Mouse (Mus musculus): ENCODE data around the gene Larp4b. TPM values are rescaled to one million over a fixed set of nuclear protein-coding genes. Genes with fewer than 3 reads are reported as not detected.

Gene Larp4b
- polyA plus RNA-seq, 1 experiment from 2014 or later = 32.1 TPM

GRCm38 (mm10) chr13:9094186-9094980 is 702 bp downstream of the Larp4b start:
- Histone ChIP-seq H3K36me3 (no peaks in the 10 kb centered on the region), H3K9me3 (no peaks in the 10 kb centered on the region), H3K4me3 (peak overlapping the region; percentile 100), H3K27ac (peak overlapping the region; percentile 97), H3K4me1 (peaks cover 12% of the 10 kb centered on the region; the same call in 1 of the 2 replicates), H3K27me3 (ENCODE audit: insufficient read depth, poor library complexity, severe bottlenecking) (no peaks in the 10 kb centered on the region)
- DNase-seq (ENCODE audit: low spot score) = peak; percentile 86
- under 1% methylated on average over 56 of the region's 63 CpGs for WGBS

GRCm38 (mm10) chr13:9099289-9099688 is 5.6 kb downstream of the Larp4b start:
- H3K4me3 ChIP-seq = no peak overlapping the region
- WGBS = 83% methylated on average over 5 of the region's 5 CpGs
- no peaks in the 10 kb centered on the region for H3K9me3 ChIP-seq
- H3K27me3 ChIP-seq (ENCODE audit: insufficient read depth, poor library complexity, severe bottlenecking) = no peaks in the 10 kb centered on the region
- no peak overlapping the region for H3K27ac ChIP-seq
- DNase-seq (ENCODE audit: low spot score) = no peak
- no peaks in the 10 kb centered on the region for H3K36me3 ChIP-seq
- H3K4me1 ChIP-seq = peaks cover 12% of the 10 kb centered on the region; the same call in 1 of the 2 replicates

- Histone ChIP-seq H3K9me3 (no peaks in the 10 kb centered on the region), H3K27ac (no peak overlapping the region), H3K36me3 (no peaks in the 10 kb centered on the region), H3K4me1 (peaks cover 8% of the 10 kb centered on the region; the same call in 1 of the 2 replicates), H3K4me3 (no peak overlapping the region), H3K27me3 (ENCODE audit: insufficient read depth, poor library complexity, severe bottlenecking) (no peaks in the 10 kb centered on the region)
- WGBS = 95% methylated on average over 2 of the region's 2 CpGs
- no peak for DNase-seq (ENCODE audit: low spot score)
These were observed 6.8 kb downstream of the Larp4b start for GRCm38 (mm10) chr13:9100517-9100916.

- 77% methylated on average over 5 of the region's 5 CpGs for WGBS
- Histone ChIP-seq H3K4me3 (no peak overlapping the region), H3K9me3 (no peaks in the 10 kb centered on the region), H3K4me1 (peaks cover 4% of the 10 kb centered on the region), H3K27ac (no peak overlapping the region), H3K36me3 (no peaks in the 10 kb centered on the region), H3K27me3 (ENCODE audit: insufficient read depth, poor library complexity, severe bottlenecking) (no peaks in the 10 kb centered on the region)
- no peak for DNase-seq (ENCODE audit: low spot score)
These were observed 12.6 kb downstream of the Larp4b start for GRCm38 (mm10) chr13:9106246-9106645.

- Histone ChIP-seq H3K4me1 (peaks cover 4% of the 10 kb centered on the region), H3K27ac (no peak overlapping the region), H3K27me3 (ENCODE audit: insufficient read depth, poor library complexity, severe bottlenecking) (no peaks in the 10 kb centered on the region), H3K36me3 (no peaks in the 10 kb centered on the region), H3K4me3 (no peak overlapping the region), H3K9me3 (no peaks in the 10 kb centered on the region)
- 65% methylated on average over 2 of the region's 2 CpGs for WGBS
- no peak for DNase-seq (ENCODE audit: low spot score)
These were observed 13.5 kb downstream of the Larp4b start for GRCm38 (mm10) chr13:9106992-9107858.

GRCm38 (mm10) chr13:9113735-9114134 is 20.1 kb downstream of the Larp4b start:
- Histone ChIP-seq H3K27me3 (ENCODE audit: insufficient read depth, poor library complexity, severe bottlenecking) (no peaks in the 10 kb centered on the region), H3K27ac (no peak overlapping the region), H3K4me1 (peaks cover 15% of the 10 kb centered on the region; the same call in 1 of the 2 replicates), H3K36me3 (peaks cover 3% of the 10 kb centered on the region; the same call in 1 of the 2 replicates), H3K9me3 (no peaks in the 10 kb centered on the region), H3K4me3 (no peak overlapping the region)
- WGBS = 90% methylated on average over 3 of the region's 3 CpGs
- DNase-seq (ENCODE audit: low spot score) = no peak

GRCm38 (mm10) chr13:9120835-9121542 is 27.3 kb downstream of the Larp4b start:
- WGBS = 81% methylated on average over 10 of the region's 10 CpGs
- H3K4me3 ChIP-seq = no peak overlapping the region
- peaks cover 11% of the 10 kb centered on the region; the same call in 1 of the 2 replicates for H3K4me1 ChIP-seq
- H3K9me3 ChIP-seq = no peaks in the 10 kb centered on the region
- no peaks in the 10 kb centered on the region for H3K27me3 ChIP-seq (ENCODE audit: insufficient read depth, poor library complexity, severe bottlenecking)
- H3K36me3 ChIP-seq = peaks cover 36% of the 10 kb centered on the region
- no peak overlapping the region for H3K27ac ChIP-seq
- no peak for DNase-seq (ENCODE audit: low spot score)

GRCm38 (mm10) chr13:9122045-9122444 is 28.4 kb downstream of the Larp4b start:
- H3K27me3 ChIP-seq (ENCODE audit: insufficient read depth, poor library complexity, severe bottlenecking) = no peaks in the 10 kb centered on the region
- peaks cover 39% of the 10 kb centered on the region for H3K36me3 ChIP-seq
- DNase-seq (ENCODE audit: low spot score) = no peak
- no peak overlapping the region for H3K27ac ChIP-seq
- H3K4me1 ChIP-seq = peaks cover 5% of the 10 kb centered on the region; the same call in 1 of the 2 replicates
- H3K9me3 ChIP-seq = no peaks in the 10 kb centered on the region
- no peak overlapping the region for H3K4me3 ChIP-seq
- WGBS = 85% methylated on average over 4 of the region's 4 CpGs

GRCm38 (mm10) chr13:9125193-9125592 is 31.5 kb downstream of the Larp4b start:
- Histone ChIP-seq H3K27ac (no peak overlapping the region), H3K9me3 (no peaks in the 10 kb centered on the region), H3K4me3 (no peak overlapping the region), H3K27me3 (ENCODE audit: insufficient read depth, poor library complexity, severe bottlenecking) (no peaks in the 10 kb centered on the region), H3K4me1 (peaks cover 5% of the 10 kb centered on the region; the same call in 1 of the 2 replicates), H3K36me3 (peaks cover 54% of the 10 kb centered on the region)
- 88% methylated on average over 7 of the region's 7 CpGs for WGBS
- DNase-seq (ENCODE audit: low spot score) = no peak

- Histone ChIP-seq H3K4me3 (peak overlapping the region; percentile 35; the same call in 1 of the 2 replicates), H3K27ac (peak overlapping the region; percentile 80), H3K9me3 (no peaks in the 10 kb centered on the region), H3K4me1 (no peaks in the 10 kb centered on the region), H3K27me3 (ENCODE audit: insufficient read depth, poor library complexity, severe bottlenecking) (no peaks in the 10 kb centered on the region), H3K36me3 (peaks cover 60% of the 10 kb centered on the region)
- WGBS = 57% methylated on average over 4 of the region's 4 CpGs
- no peak for DNase-seq (ENCODE audit: low spot score)
These were observed 34.0 kb downstream of the Larp4b start for GRCm38 (mm10) chr13:9127715-9128114.

- no peak for DNase-seq (ENCODE audit: low spot score)
- WGBS = 83% methylated on average over 6 of the region's 6 CpGs
- H3K4me1 ChIP-seq = no peaks in the 10 kb centered on the region
- no peaks in the 10 kb centered on the region for H3K9me3 ChIP-seq
- no peak overlapping the region for H3K4me3 ChIP-seq
- no peak overlapping the region for H3K27ac ChIP-seq
- peaks cover 51% of the 10 kb centered on the region for H3K36me3 ChIP-seq
- H3K27me3 ChIP-seq (ENCODE audit: insufficient read depth, poor library complexity, severe bottlenecking) = no peaks in the 10 kb centered on the region
These were observed 35.1 kb downstream of the Larp4b start for GRCm38 (mm10) chr13:9128707-9129314.

- no peaks in the 10 kb centered on the region for H3K9me3 ChIP-seq
- no peak overlapping the region for H3K4me3 ChIP-seq
- H3K4me1 ChIP-seq = no peaks in the 10 kb centered on the region
- no peaks in the 10 kb centered on the region for H3K27me3 ChIP-seq (ENCODE audit: insufficient read depth, poor library complexity, severe bottlenecking)
- H3K27ac ChIP-seq = no peak overlapping the region
- peaks cover 48% of the 10 kb centered on the region for H3K36me3 ChIP-seq
- WGBS = 83% methylated on average over 2 of the region's 2 CpGs
- no peak for DNase-seq (ENCODE audit: low spot score)
These were observed 40.7 kb downstream of the Larp4b start for GRCm38 (mm10) chr13:9134421-9134820.
